ENCODE assay signal across 17 mouse cellular contexts in genomic region chr2:156469508-156469907, GRCm38 (mm10). TPM values are rescaled to one million over a fixed set of nuclear protein-coding genes. Genes with fewer than 3 reads are reported as not detected.
DNase-seq lines count a peak whose midpoint lies in the region; ATAC-seq lines count a peak whose summit lies in the region.
"Had no signal": no experiment of that assay in that cellular context is flagged by ENCODE, and none has a peak within 500 bp of the region (broad histone marks: within the 10 kb centered on the region; RNA-seq: fewer than 3 reads in every experiment).

No protein-coding gene starts in this region.

- no peaks in the 10 kb centered on the region for H3K36me3 ChIP-seq in forebrain, embryonic 15.5 days
- no peaks in the 10 kb centered on the region for H3K36me3 ChIP-seq in forebrain, embryonic 13.5 days (ENCODE audit: poor library complexity, severe bottlenecking)
- no peaks in the 10 kb centered on the region for H3K36me3 ChIP-seq in heart, embryonic 13.5 days
- H3K36me3 ChIP-seq: embryonic facial prominence, embryonic 12.5 days had no signal

- H3K9ac ChIP-seq in forebrain, embryonic 15.5 days (replicated peaks) = no peak overlapping the region
- no peak overlapping the region for H3K9ac ChIP-seq in forebrain, embryonic 13.5 days
- 0 out of 2 replicates have a peak overlapping the region, but pooled peaks have one; percentile 1 for H3K9ac ChIP-seq in heart, embryonic 13.5 days
- H3K9ac ChIP-seq: embryonic facial prominence, embryonic 12.5 days; hindbrain, embryonic 13.5 days had no signal

- ATAC-seq in forebrain, embryonic 15.5 days (replicated peaks) = no peak
- no peak for ATAC-seq in forebrain, embryonic 13.5 days
- ATAC-seq in heart, embryonic 13.5 days (ENCODE audit: extremely low read depth, insufficient number of reproducible peaks, low FRiP score, low TSS enrichment) = no peak
- ATAC-seq: hindbrain, postnatal 0 days had no signal

- H3K27ac ChIP-seq in forebrain, embryonic 15.5 days (replicated peaks) = peak overlapping the region; percentile 38; the same call in 1 of the 2 replicates
- H3K27ac ChIP-seq in forebrain, embryonic 13.5 days = no peak overlapping the region
- no peak overlapping the region for H3K27ac ChIP-seq in heart, embryonic 13.5 days (replicated peaks)
- H3K27ac ChIP-seq in brown adipose tissue, adult 24 weeks (replicated peaks; ENCODE audit: low read depth, low read length) = peak overlapping the region; percentile 39
- H3K27ac ChIP-seq: embryonic facial prominence, embryonic 12.5 days; hindbrain, embryonic 13.5 days; hindbrain, postnatal 0 days; kidney, postnatal 0 days had no signal

- intact Hi-C loops in heart, postnatal 14 days (cut with DNase I) = no loop called here

- H3K9me3 ChIP-seq in forebrain, embryonic 15.5 days = no peaks in the 10 kb centered on the region
- H3K9me3 ChIP-seq in forebrain, embryonic 13.5 days (replicated peaks) = no peaks in the 10 kb centered on the region
- no peaks in the 10 kb centered on the region for H3K9me3 ChIP-seq in heart, embryonic 13.5 days
- H3K9me3 ChIP-seq: embryonic facial prominence, embryonic 12.5 days; hindbrain, embryonic 13.5 days had no signal

- peaks cover 12% of the 10 kb centered on the region for H3K4me1 ChIP-seq in forebrain, embryonic 15.5 days
- H3K4me1 ChIP-seq in forebrain, embryonic 13.5 days = no peaks in the 10 kb centered on the region
- peaks cover 57% of the 10 kb centered on the region for H3K4me1 ChIP-seq in heart, embryonic 13.5 days
- H3K4me1 ChIP-seq in brown adipose tissue, adult 24 weeks (ENCODE audit: control insufficient read depth, insufficient read depth, insufficient read length, low read length) = peaks cover 10% of the 10 kb centered on the region

- H3K4me2 ChIP-seq in forebrain, embryonic 15.5 days (replicated peaks) = no peak overlapping the region
- H3K4me2 ChIP-seq in forebrain, embryonic 13.5 days = no peak overlapping the region
- no peak overlapping the region for H3K4me2 ChIP-seq in heart, embryonic 13.5 days
- H3K4me2 ChIP-seq: embryonic facial prominence, embryonic 12.5 days; hindbrain, embryonic 13.5 days had no signal

- peak; percentile 91 for DNase-seq in heart, adult 11 months
- no peak for DNase-seq in heart, postnatal 14 days
- no peak for DNase-seq in heart, postnatal 4 days
- DNase-seq: adrenal gland, adult 2 months; adrenal gland, postnatal 25 days; cerebellum, adult 8-10 months; gastrocnemius, postnatal 14 days; kidney, adult 11 months; kidney, adult 9 months had no signal

- H3K4me3 ChIP-seq in forebrain, embryonic 15.5 days = no peak overlapping the region
- H3K4me3 ChIP-seq in forebrain, embryonic 13.5 days = no peak overlapping the region
- no peak overlapping the region for H3K4me3 ChIP-seq in heart, embryonic 13.5 days
- peak overlapping the region; percentile 21 for H3K4me3 ChIP-seq in brown adipose tissue, adult 24 weeks (ENCODE audit: insufficient read depth, low read depth, low read length)
- H3K4me3 ChIP-seq: embryonic facial prominence, embryonic 12.5 days; hindbrain, embryonic 13.5 days had no signal

- no peaks in the 10 kb centered on the region for H3K27me3 ChIP-seq in forebrain, embryonic 15.5 days
- no peaks in the 10 kb centered on the region for H3K27me3 ChIP-seq in forebrain, embryonic 13.5 days
- H3K27me3 ChIP-seq in heart, embryonic 13.5 days (replicated peaks) = 0 out of 2 replicates have a peak, but pooled peaks cover 4% of the 10 kb centered on the region
- H3K27me3 ChIP-seq: embryonic facial prominence, embryonic 12.5 days had no signal

- WGBS in forebrain, embryonic 15.5 days = 83% methylated on average over 8 of the region's 8 CpGs
- 74% methylated on average over 8 of the region's 8 CpGs for WGBS in forebrain, embryonic 13.5 days
- 58% methylated on average over 8 of the region's 8 CpGs for WGBS in heart, embryonic 13.5 days

RNA-seq across cellular contexts. Expression of gene Epb41l1, which starts 48.8 kb away (rescaled TPM):
- polyA plus RNA-seq in forebrain, embryonic 15.5 days (2015; fragmentation: Nextera tagmentation; extraction: Ambion mirVana) = 11.2 and 11.4 TPM in 2 replicates
- 5.3 and 7.1 TPM in 2 replicates for polyA plus RNA-seq in forebrain, embryonic 13.5 days (2015; fragmentation: Nextera tagmentation; extraction: Ambion mirVana)
- 10 to 100 TPM; 10.1 to 13.9 TPM for total RNA-seq in heart, postnatal 14 days (2021)
- polyA plus RNA-seq in heart, embryonic 13.5 days (2015; fragmentation: Nextera tagmentation; extraction: Ambion mirVana) = 1.1 and 1.2 TPM in 2 replicates
- total RNA-seq in heart, postnatal 4 days (2021) = 10 to 100 TPM; 20.5 TPM
- 23.3 and 29.1 TPM in 2 replicates for polyA plus RNA-seq in brown adipose tissue, adult 24 weeks (2012; ENCODE audit: insufficient read depth, insufficient read length, missing spikeins)

Comparison
In these comparisons a context has a peak if more than half of its experiments do, and no peak if none do; other contexts are left out.
1. H3K27ac ChIP-seq: peak in forebrain, embryonic 15.5 days (single experiment) and brown adipose tissue, adult 24 weeks (single experiment); none in forebrain, embryonic 13.5 days (single experiment) and heart, embryonic 13.5 days (single experiment).